Mouse (Mus musculus) heart, postnatal 4 days (tissue): Measurements from ENCODE around the gene Gm17359. TPM values are rescaled to one million over a fixed set of nuclear protein-coding genes. Genes with fewer than 3 reads are reported as not detected.

Experiments used
- DNase-seq: peaks from one replicate; pipeline ENCODE4 v3.0.0; 2021
- total RNA-seq, 2 experiments: library from RNA; stranded (reverse); gene quantifications; 2 replicates each; pipeline ENCODE4 v1.2.3; 2021

The Gm17359 gene
- total RNA-seq, 2 experiments from 2014 or later: not detected

GRCm38 (mm10) chr3:79358721-79359120, 22.3 kb downstream of the Gm17359 start:
- no peak for DNase-seq

DNA sequence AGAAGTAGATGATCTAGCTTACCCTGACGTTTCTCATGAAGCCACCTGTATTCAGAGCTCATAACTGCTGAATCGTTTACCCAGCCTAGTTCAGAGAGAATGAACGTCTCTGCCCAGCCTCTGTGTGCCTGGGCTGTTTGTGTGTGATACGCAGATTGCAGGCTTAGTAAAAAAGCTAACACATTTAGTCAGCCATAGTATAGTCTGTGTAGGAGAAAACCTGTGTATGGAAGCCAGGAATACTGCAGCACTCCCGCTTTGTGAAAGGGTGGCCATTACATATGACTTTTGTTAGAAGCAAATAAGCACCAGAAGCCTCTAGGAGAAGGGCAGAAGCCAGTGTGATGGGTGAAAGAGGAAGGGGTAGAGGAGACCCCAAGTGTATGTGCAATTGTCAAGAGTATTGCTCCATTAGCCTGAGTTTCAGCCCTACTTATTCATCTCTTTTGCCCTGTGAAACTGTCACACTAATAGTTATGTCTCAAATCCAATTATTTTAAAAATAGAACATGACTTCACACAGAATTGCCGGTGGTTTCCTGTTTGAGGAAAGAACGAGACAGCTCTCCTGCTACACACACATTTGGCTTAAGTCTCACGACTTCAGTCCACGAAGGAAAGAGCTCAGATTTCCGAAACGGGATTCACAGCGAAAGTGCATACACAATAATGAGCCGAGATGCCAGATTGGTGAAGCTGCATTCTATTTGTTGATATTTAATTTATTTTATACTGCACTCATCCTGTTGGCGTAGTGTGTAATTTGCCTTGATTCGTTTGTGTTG, 24.0 kb downstream of the Gm17359 start:
- peak; percentile 11 for DNase-seq

DNA sequence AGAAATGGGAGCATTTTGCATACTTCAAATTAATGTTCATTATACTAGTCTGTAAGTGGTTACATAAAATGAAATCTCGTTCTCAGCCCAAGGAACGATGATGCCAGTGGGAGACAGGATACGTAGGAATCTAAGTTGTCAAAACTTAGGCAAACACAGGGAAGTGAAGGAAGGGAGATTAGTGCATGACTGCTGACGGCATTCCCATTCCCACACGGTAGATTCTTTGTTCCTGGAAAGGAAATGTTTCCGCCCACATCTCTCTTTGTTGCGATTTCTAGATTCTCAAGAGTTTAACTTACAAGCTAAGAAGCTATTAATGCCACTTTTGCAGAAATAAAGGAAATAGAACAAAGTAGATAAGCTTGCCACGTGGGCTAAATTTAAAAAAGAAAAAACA, 29.6 kb downstream of the Gm17359 start:
- no peak for DNase-seq

DNA sequence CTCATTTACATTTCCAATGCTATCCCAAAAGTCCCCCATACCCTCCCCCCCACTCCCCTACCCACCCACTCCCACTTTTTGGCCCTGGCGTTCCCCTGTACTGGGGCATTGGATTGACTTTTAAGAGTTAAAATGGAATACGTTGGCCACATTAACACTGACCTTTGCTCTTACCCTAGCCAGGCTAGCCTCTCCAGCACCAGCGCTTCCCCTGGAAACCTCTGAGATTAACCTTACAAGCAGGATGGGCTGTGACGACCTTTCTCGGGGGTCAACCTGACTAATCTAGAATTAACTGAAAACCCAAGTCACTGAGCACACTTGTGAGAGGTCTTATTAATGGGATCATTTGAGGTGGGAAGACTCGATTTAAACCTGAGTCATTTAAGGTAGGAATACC, 31.8 kb downstream of the Gm17359 start:
- DNase-seq: no peak

DNA sequence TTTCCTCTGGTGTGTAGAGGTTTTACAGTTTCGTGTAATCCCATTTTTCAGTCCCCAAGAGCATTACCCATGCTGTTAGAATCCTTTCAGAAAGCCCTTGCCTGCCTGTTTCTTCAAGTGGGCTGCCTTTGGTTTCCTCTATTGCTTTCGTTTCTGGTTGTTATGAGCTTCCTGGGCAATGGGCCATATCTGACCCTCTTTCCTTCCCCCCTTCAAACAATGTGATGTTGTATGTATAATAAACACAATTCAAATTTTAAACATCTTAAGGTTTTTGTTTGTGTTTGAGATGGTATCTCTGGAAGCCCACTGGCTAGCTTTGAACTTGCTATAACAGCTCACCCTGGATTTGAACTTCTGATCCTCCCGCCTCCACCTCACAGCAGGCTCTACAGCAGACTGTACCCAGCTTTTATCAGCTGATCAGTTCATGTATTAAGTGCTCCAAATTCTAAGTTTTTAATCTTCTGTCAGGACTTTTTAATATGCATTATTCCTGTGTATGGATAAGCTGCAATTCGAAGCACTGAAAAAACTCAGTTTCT, 34.0 kb downstream of the Gm17359 start:
- no peak for DNase-seq

GRCm38 (mm10) chr3:79371506-79372195, 35.2 kb downstream of the Gm17359 start:
- DNase-seq: no peak

- DNase-seq: no peak
Observed at GRCm38 (mm10) chr3:79373930-79374329, 37.5 kb downstream of the Gm17359 start.

DNA sequence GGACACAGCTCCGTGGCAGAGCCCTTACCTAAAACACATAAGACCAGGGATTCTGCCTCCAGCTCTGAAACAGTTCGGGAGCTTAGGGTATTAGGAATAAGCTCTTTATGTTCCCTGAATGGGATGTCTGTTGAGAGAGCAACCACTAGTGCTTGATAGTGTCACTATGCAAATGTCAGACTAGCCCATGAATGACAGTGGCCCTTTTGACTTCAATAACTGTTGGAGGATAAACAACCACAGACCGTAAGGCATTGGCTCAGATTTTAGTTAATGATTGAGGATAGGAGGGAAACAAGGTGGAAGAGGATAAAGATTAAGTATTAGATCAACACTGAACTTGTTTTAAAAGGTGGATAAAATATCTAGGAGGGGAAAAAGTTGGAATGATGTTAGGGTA, 41.6 kb downstream of the Gm17359 start:
- DNase-seq: no peak

DNA sequence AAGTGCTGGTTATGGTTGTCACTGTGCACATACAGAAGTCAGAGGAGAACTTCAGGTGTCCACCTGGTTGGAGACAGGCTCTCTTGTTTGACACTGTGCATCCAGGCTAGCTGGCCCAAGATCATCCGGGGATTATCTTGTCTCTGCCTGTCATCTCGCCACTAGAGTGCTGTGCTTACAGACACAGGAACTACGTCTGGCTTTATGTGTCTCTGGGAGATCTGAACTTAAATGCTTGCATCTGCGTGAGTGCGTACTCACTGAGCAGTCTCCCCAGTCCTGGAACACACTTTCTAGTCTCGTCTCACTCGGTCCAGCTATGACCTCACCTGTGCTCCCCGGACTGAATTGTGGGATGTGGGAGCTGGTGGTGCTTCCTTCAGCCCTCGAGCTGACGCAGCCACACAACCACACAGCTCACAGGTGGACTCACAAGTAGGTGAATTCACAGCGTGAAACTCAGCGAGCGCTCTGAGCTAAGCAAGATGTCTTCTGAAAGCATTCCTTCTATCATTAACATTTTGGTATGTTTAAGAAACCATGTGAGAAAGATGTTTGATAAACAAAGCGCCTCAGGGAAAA, 42.9 kb downstream of the Gm17359 start:
- DNase-seq: no peak

DNA sequence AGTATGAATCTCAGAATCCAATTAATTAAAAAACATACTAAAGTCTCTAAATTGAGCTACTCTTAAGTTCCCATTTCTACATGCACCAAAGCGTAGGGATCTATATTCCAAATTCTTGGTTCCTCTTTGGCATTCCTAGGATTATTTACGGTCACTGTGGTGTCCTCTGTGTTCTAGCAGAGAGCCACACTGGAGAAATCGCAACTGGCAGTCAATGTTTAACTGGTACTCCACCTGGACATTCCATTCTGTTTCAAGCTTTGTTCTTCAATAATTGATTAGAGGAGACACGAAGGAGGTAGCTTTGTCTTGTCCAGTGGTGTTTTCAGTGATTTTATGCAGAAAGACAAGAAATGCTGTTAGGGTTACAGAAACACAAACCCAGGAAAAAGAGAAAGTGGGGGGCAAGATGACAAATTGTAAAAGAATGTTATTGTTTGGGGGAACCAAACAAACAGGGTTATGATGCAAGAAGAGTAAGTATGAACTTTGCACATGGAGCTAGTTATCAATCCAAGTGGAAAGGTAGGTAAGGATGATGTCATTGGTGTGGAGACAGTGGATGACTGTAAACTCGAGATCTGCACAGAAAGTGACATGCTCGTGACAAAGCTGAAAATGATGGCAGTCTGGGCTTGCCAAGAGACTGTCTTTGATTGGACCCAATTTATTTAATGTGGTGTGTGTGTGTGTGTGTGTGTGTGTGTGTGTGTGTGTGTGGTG, 43.6 kb downstream of the Gm17359 start:
- no peak for DNase-seq

DNA sequence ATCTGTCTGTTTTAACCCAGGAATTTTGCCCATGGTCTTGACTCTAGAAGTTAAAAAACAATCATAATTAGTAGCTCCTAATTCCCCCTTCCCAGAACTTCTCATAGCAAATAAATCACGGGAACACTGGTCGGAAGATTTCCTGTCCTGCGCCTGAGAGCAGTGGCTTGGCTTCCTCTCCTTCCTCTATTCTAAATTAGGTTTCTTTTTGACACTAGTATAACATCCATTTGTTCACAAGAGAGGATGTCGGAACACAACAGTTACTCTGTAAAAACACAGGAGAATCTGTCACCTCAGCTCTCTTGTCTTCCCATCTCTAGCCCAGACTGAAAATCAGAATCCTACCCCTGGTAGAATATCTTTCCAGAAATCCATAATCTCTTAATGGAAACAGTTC, 44.9 kb downstream of the Gm17359 start:
- no peak for DNase-seq

GRCm38 (mm10) chr3:79385434-79386029, 49.1 kb downstream of the Gm17359 start:
- DNase-seq: no peak

GRCm38 (mm10) chr3:79389081-79389480, 52.6 kb downstream of the Gm17359 start:
- no peak for DNase-seq

DNA sequence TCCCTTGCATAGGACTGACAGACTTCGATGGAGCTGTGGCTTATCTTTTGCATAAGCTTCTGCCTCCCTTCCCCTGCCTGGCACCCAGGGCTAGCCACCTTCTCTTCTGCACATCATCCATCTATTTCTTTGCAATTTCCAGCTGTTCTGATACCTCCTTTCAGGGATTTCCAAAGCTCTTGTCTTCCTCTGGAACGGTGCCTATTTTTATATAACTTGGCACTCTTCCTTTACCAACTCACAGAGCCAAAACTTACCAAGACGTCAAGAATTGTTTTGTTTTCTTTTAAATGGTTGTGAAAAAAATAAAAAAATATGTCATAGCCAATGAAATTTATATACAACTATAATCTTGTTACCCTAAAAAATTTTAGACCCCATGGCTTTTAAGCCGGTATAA, 64.1 kb downstream of the Gm17359 start:
- DNase-seq: no peak

GRCm38 (mm10) chr3:79402056-79402455, 65.6 kb downstream of the Gm17359 start:
- DNase-seq: no peak

DNA sequence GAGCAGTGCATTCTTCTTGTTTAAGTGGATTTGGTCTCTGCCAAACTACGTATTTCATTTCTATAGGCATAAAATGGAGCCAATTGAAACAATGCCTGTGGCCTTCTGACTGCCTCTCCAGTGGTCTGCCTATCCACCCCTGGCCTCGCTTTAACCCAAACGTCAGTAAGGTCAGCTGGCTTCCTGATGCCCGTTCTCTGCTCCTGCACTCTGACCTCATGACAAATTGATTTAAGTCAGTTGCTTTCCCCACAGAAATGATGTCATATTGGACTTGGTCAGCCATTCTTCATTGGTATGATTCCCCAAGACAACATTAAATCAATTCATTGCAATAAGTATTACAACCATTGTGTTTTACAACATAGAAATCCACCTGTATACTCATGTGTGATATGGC, 72.1 kb downstream of the Gm17359 start:
- DNase-seq: no peak

- no peak for DNase-seq
Observed at GRCm38 (mm10) chr3:79409927-79410628, 73.6 kb downstream of the Gm17359 start.

DNA sequence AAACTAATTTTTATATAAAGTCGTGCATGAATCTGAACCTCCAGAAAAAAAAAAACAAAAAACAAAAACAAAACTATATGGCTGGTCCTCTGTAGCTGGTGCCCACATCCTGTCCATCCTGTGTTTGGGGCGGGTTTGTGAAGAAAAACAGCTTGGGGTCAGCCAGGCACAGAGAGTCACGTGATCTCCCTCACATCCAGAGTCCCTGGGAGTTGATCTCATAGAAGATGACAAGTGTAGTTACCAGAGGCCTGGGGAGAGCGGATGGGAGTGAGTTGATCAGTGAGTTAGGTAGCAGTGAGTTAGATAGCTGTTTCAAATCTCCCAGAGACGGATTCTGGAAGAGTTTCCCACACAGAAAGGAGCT, 74.2 kb downstream of the Gm17359 start:
- no peak for DNase-seq

DNA sequence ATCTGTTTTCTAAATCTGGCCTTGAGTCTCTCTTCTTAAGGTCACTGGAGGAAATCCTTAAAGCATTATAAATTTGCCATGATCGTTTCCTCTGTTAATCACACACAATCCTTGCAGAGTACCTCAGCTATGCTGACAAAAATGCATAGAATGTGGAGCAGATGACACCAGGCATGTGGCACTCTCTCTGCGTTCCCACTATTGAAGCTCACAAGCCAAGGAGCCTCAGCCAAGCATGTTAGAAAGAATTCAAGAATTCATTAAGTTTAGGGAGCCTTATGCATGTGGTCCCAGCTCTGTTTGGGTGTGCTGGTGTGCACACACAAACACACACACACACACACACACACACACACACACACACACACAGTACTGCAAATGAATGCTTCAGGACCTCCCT, 75.2 kb downstream of the Gm17359 start:
- DNase-seq: no peak

DNA sequence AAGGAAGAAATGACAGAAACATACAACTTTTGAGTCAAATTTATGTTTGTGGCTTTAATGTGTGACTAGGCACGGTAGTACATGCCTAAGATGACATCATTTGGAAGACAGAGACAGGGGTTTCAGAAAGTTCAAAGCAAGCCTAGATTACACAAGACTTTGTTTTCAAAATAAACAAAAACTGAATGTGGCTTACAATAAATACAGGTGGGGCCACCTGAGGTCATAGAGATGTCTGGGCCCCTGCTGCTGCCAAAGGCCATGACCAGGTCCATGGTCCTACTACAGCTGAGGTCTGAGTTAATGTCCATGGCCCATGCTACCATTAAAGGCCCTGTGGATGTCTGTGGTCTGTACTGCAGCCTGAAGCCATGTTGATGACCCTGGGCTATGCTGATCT, 77.0 kb downstream of the Gm17359 start:
- DNase-seq: no peak

- DNase-seq: no peak
Observed at GRCm38 (mm10) chr3:79415081-79415480, 78.6 kb downstream of the Gm17359 start.

GRCm38 (mm10) chr3:79415929-79416328, 79.5 kb downstream of the Gm17359 start:
- no peak for DNase-seq
